Mouse (Mus musculus) MEL (cell line): Measurements from ENCODE around the gene Tas2r143.

Source experiments
- CTCF ChIP-seq, 3 experiments: IDR thresholded peaks in 2 of 3; conservative IDR thresholded peaks in 1 of 3; 2 replicates each; pipeline ENCODE4 v1.5.1; 2011 to 2012; ENCODE audit warnings: low read length in 3 of 3, low read depth in 2 of 3, mild to moderate bottlenecking in 2 of 3, improper control_type of control experiment in 1 of 3, inconsistent platforms in 1 of 3, mixed read lengths in 1 of 3, moderate library complexity in 1 of 3; ENCODE audit not compliant: control insufficient read depth in 1 of 3, insufficient read depth in 1 of 3, poor library complexity in 1 of 3, severe bottlenecking in 1 of 3
- ELF1 ChIP-seq: IDR thresholded peaks from 2 replicates; pipeline ENCODE4 v1.6.1; 2014; ENCODE audit warnings: low read depth, mild to moderate bottlenecking, inconsistent platforms, low read length, improper control_type of control experiment, moderate library complexity
- EP300 ChIP-seq, 2 experiments: IDR thresholded peaks; 2 replicates each; pipeline ENCODE4 v1.6.1; 2011; ENCODE audit warnings: improper control_type of control experiment in 2 of 2, low read length in 2 of 2, low read depth in 1 of 2, mild to moderate bottlenecking in 1 of 2
- JUND ChIP-seq: IDR thresholded peaks from 2 replicates; pipeline ENCODE4 v1.6.1; 2011; ENCODE audit warnings: low read depth, mild to moderate bottlenecking, improper control_type of control experiment, low read length
- MAFK ChIP-seq: IDR thresholded peaks from 2 replicates; pipeline ENCODE4 v1.6.1; 2011; ENCODE audit warnings: low read depth, mild to moderate bottlenecking, low read length, improper control_type of control experiment, borderline replicate concordance
- MAZ ChIP-seq: IDR thresholded peaks from 2 replicates; pipeline ENCODE4 v1.6.1; 2012; ENCODE audit warnings: low read depth, mild to moderate bottlenecking, inconsistent platforms, low read length, improper control_type of control experiment
- MEF2A ChIP-seq: IDR thresholded peaks from 2 replicates; pipeline ENCODE4 v1.6.1; 2014; ENCODE audit warnings: low read depth, mild to moderate bottlenecking, inconsistent platforms, low read length, improper control_type of control experiment; ENCODE audit not compliant: poor library complexity, insufficient replicate concordance, severe bottlenecking; ENCODE audit errors: extremely low read depth
- POLR2A ChIP-seq, 2 experiments: IDR thresholded peaks; 2 replicates each; pipeline ENCODE4 v1.6.1; 2011 to 2012; ENCODE audit warnings: low read length in 2 of 2, mild to moderate bottlenecking in 2 of 2, control low read depth in 1 of 2, improper control_type of control experiment in 1 of 2, low read depth in 1 of 2, moderate library complexity in 1 of 2; ENCODE audit not compliant: control insufficient read depth in 1 of 2, insufficient read depth in 1 of 2, poor library complexity in 1 of 2
- RAD21 ChIP-seq: IDR thresholded peaks from 2 replicates; pipeline ENCODE4 v1.6.1; 2011; ENCODE audit warnings: mild to moderate bottlenecking, low read depth, low read length, improper control_type of control experiment
- TAL1 ChIP-seq: IDR thresholded peaks from 2 replicates; pipeline ENCODE4 v1.6.1; 2012; ENCODE audit warnings: mild to moderate bottlenecking, inconsistent platforms, low read length, moderate library complexity, mixed read lengths
- TBP ChIP-seq: IDR thresholded peaks from 2 replicates; pipeline ENCODE4 v1.8.0; 2011; ENCODE audit warnings: low read depth, low read length, improper control_type of control experiment
- TCF12 ChIP-seq: IDR thresholded peaks from 2 replicates; pipeline ENCODE4 v1.6.1; 2014; ENCODE audit warnings: low read depth, mild to moderate bottlenecking, inconsistent platforms, low read length, improper control_type of control experiment, moderate library complexity
- UBTF ChIP-seq: IDR thresholded peaks from 2 replicates; pipeline ENCODE4 v1.6.1; 2012; ENCODE audit warnings: low read depth, mild to moderate bottlenecking, inconsistent platforms, low read length, improper control_type of control experiment, moderate library complexity, borderline replicate concordance; ENCODE audit not compliant: insufficient read depth
- USF1 ChIP-seq: IDR thresholded peaks from 2 replicates; pipeline ENCODE4 v1.6.1; 2014; ENCODE audit warnings: low read depth, mild to moderate bottlenecking, inconsistent platforms, low read length, improper control_type of control experiment, moderate library complexity

GRCm38 (mm10) chr6:42441395-42441794, 41.4 kb downstream of the Tas2r143 start:
- TF ChIP-seq MEF2A, result no peak
- TF ChIP-seq USF1, result no peak
- no peak for TF ChIP-seq TAL1
- no peak for TF ChIP-seq ELF1
- no peak for TF ChIP-seq TCF12
- TF ChIP-seq POLR2A (IDR thresholded peaks at IDR 0.05; ENCODE audit: control insufficient read depth in 1 of 2, insufficient read depth in 1 of 2, low read depth in 1 of 2, low read length in 2 of 2, poor library complexity in 1 of 2), result no peak
- no peak for TF ChIP-seq JUND
- TF ChIP-seq TBP, result no peak
- TF ChIP-seq UBTF, result no peak
- TF ChIP-seq RAD21, result no peak
- no peak for TF ChIP-seq MAFK
- TF ChIP-seq CTCF (IDR thresholded peaks at IDR 0.05 in 2 of 3, conservative IDR thresholded peaks at IDR 0.05 in 1 of 3; ENCODE audit: control insufficient read depth in 1 of 3, insufficient read depth in 1 of 3, low read depth in 2 of 3, low read length in 3 of 3, poor library complexity in 1 of 3, severe bottlenecking in 1 of 3), result no peak
- TF ChIP-seq MAZ, result no peak
- TF ChIP-seq EP300 (IDR thresholded peaks at IDR 0.05; ENCODE audit: low read depth in 1 of 2, low read length in 2 of 2), result no peak
